In genomic region chr4:109445397-109445796, GRCm38 (mm10) we compare ENCODE assay signal across 11 mouse cellular contexts. TPM values are rescaled to one million over a fixed set of nuclear protein-coding genes. Genes with fewer than 3 reads are reported as not detected.
DNase-seq lines count a peak whose midpoint lies in the region; ATAC-seq and TF ChIP-seq lines count a peak whose summit lies in the region.
"Had no signal": no experiment of that assay in that cellular context is flagged by ENCODE, and none has a peak within 500 bp of the region (broad histone marks: within the 10 kb centered on the region; RNA-seq: fewer than 3 reads in every experiment).

No protein-coding gene starts in this region.

- no peak overlapping the region for H3K4me3 ChIP-seq in gastrocnemius, adult 2 months
- H3K4me3 ChIP-seq in heart, embryonic 10.5 days: no peak overlapping the region
- H3K4me3 ChIP-seq in kidney, embryonic 14.5 days (ENCODE audit: low read length): no peak overlapping the region

- intact Hi-C loops in gastrocnemius, adult 2 months (cut with DNase I): no loop called here
- intact Hi-C loops in gastrocnemius, postnatal 36 days (cut with DNase I): no loop called here

- no peaks in the 10 kb centered on the region for H3K27me3 ChIP-seq in heart, embryonic 10.5 days (ENCODE audit: insufficient read depth, poor library complexity, severe bottlenecking)
- H3K27me3 ChIP-seq in kidney, embryonic 14.5 days (ENCODE audit: control insufficient read depth, insufficient read depth, low read length): no peaks in the 10 kb centered on the region

- ATAC-seq in megakaryocyte, adult 5-6 weeks (ENCODE audit: poor library complexity, severe bottlenecking): 0 out of 2 replicates have a peak, but pooled peaks have one; percentile 43
- ATAC-seq in kidney, embryonic 14.5 days (ENCODE audit: low FRiP score, low TSS enrichment): no peak; the same call in 1 of the 2 replicates
- ATAC-seq: inflammation-experienced regulatory T-cells, adult 6 months; midbrain, embryonic 16.5 days had no signal

- H3K4me1 ChIP-seq in heart, embryonic 10.5 days: peaks cover 23% of the 10 kb centered on the region
- H3K4me1 ChIP-seq in kidney, embryonic 14.5 days (ENCODE audit: control insufficient read depth, insufficient read depth, low read length): no peaks in the 10 kb centered on the region

- H3K36me3 ChIP-seq in heart, embryonic 10.5 days: peaks cover 19% of the 10 kb centered on the region
- H3K36me3 ChIP-seq in kidney, embryonic 14.5 days (ENCODE audit: control insufficient read depth, insufficient read depth, low read length): peaks cover 2% of the 10 kb centered on the region; the same call in 1 of the 2 replicates

- TF ChIP-seq CTCF in gastrocnemius, adult 2 months (IDR thresholded peaks at IDR 0.05): no peak

- no peaks in the 10 kb centered on the region for H3K9me3 ChIP-seq in heart, embryonic 10.5 days
- H3K9me3 ChIP-seq in kidney, embryonic 14.5 days (ENCODE audit: control insufficient read depth, low read length): no peaks in the 10 kb centered on the region

- 41% methylated on average over 2 of the region's 2 CpGs for WGBS in heart, embryonic 10.5 days
- 79% methylated on average over 2 of the region's 2 CpGs for WGBS in kidney, embryonic 14.5 days

- peak overlapping the region; percentile 31; the same call in 1 of the 2 replicates for H3K27ac ChIP-seq in gastrocnemius, adult 2 months
- 0 out of 2 replicates have a peak overlapping the region, but pooled peaks have one; percentile 13 for H3K27ac ChIP-seq in heart, embryonic 10.5 days
- H3K27ac ChIP-seq in kidney, embryonic 14.5 days (ENCODE audit: low read depth, low read length): no peak overlapping the region

- no peak for DNase-seq in gastrocnemius, adult 2 months
- DNase-seq in gastrocnemius, adult 18-20 months (ENCODE audit: low spot score): no peak
- DNase-seq in NIH3T3 (ENCODE audit: low read depth): peak; percentile 43
- no peak for DNase-seq in heart, embryonic 10.5 days (ENCODE audit: low spot score)
- no peak for DNase-seq in gastrocnemius, postnatal 36 days
- DNase-seq in right cerebral cortex, postnatal 10 days (ENCODE audit: low spot score in 2 of 2): no peak
- DNase-seq: right cerebral cortex, postnatal 4 days had no signal

- no peak overlapping the region for H3K4me2 ChIP-seq in kidney, embryonic 14.5 days (replicated peaks; ENCODE audit: low read depth, low read length)

- no peak overlapping the region for H3K9ac ChIP-seq in kidney, embryonic 14.5 days (ENCODE audit: low read depth, low read length)

RNA-seq across cellular contexts. Expression of gene Ttc39a, which starts 39.0 kb away (rescaled TPM):
- total RNA-seq in gastrocnemius, adult 2 months (2021): under 1 TPM in 1 of 2 experiments, not detected in 1; 0.15 TPM
- total RNA-seq in gastrocnemius, adult 18-20 months (2021): under 1 TPM in 1 of 2 experiments, not detected in 1; 0.11 TPM
- polyA plus RNA-seq in heart, embryonic 10.5 days (2016; fragmentation: Nextera tagmentation; extraction: Ambion mirVana): 9.4 and 10.7 TPM in 2 replicates
- total RNA-seq in megakaryocyte, adult 5-6 weeks (2015): 0.29 TPM in 1 of 2 replicates, not detected in the other
- 0.16 and 0.51 TPM in 2 replicates for total RNA-seq in megakaryocyte, adult 5-6 weeks (2017)
- polyA plus RNA-seq in kidney, embryonic 14.5 days (2014; fragmentation: Nextera tagmentation; extraction: Ambion mirVana): 4.4 and 6.1 TPM in 2 replicates
- under 1 TPM; 0.17 to 0.18 TPM for total RNA-seq in gastrocnemius, postnatal 36 days (2021)

RNA-seq across cellular contexts. Expression of gene Rnf11, which starts 39.1 kb away (rescaled TPM):
- total RNA-seq in gastrocnemius, adult 2 months (2021): 100 to 1,000 TPM; 134 to 137 TPM
- 100 to 1,000 TPM; 123 to 131 TPM for total RNA-seq in gastrocnemius, adult 18-20 months (2021)
- 31.1 and 31.4 TPM in 2 replicates for polyA plus RNA-seq in heart, embryonic 10.5 days (2016; fragmentation: Nextera tagmentation; extraction: Ambion mirVana)
- total RNA-seq in megakaryocyte, adult 5-6 weeks (2015): 27.2 and 28.8 TPM in 2 replicates
- total RNA-seq in megakaryocyte, adult 5-6 weeks (2017): 27.6 and 31.5 TPM in 2 replicates
- 31.0 and 44.8 TPM in 2 replicates for polyA plus RNA-seq in kidney, embryonic 14.5 days (2014; fragmentation: Nextera tagmentation; extraction: Ambion mirVana)
- 100 to 1,000 TPM; 122 to 129 TPM for total RNA-seq in gastrocnemius, postnatal 36 days (2021)
